Mouse (Mus musculus) thymus, adult 2 months (tissue): ENCODE data around the gene AC134908.4.

Experiments
- CTCF ChIP-seq: fragments of 200-500 bp; IDR thresholded peaks from 2 replicates; pipeline ENCODE4 v1.5.1; 2012; ENCODE audit warnings: mild to moderate bottlenecking, control low read depth, low read length, moderate library complexity, borderline replicate concordance; ENCODE audit not compliant: control insufficient read depth, poor library complexity, insufficient read depth; ENCODE audit errors: extremely low read depth
- POLR2A ChIP-seq: fragments of 200-500 bp; IDR thresholded peaks from 2 replicates; pipeline ENCODE4 v1.6.1; 2012; ENCODE audit warnings: mild to moderate bottlenecking, low read length, control low read depth, moderate library complexity; ENCODE audit not compliant: control insufficient read depth, poor library complexity, insufficient read depth; ENCODE audit errors: extremely low read depth

DNA sequence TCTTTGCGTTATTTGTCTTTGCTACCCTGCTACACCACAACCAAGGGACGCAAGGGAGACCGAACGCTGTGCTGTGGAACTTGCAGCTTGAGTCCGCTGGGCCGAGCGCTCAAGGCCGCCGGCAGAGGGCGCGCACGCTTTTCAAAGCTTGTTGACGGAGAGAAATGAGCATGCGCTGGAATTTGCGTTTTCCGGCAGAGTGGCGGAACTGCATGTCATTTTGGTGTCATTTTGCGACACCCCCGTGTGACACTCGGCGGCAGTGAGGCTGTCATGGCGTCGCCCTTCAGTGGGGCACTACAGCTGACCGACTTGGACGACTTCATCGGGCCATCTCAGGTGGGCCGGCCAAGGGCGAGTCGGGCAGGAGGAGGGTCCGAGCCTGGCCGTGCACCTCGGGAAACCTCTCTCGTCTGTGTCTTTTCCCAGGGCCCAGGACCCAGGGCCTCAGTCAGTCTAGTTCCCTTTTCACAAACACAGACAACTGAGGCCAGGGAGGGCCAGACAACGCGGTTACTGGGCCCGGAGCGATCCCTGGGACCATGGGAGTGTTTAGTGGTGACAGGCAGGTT is 21.8 kb downstream of the AC134908.4 start, which contains the start of gene Narfl:
- TF ChIP-seq POLR2A, result peak; percentile 60; the same call in 1 of the 2 replicates
- peak; percentile 98 for TF ChIP-seq CTCF
